Mouse (Mus musculus): ENCODE data around the gene Vmn1r1. TPM values are rescaled to one million over a fixed set of nuclear protein-coding genes. Genes with fewer than 3 reads are reported as not detected.

Vmn1r1 gene
- polyA plus RNA-seq, 1 experiment from 2014 or later = not detected

- H3K4me2 ChIP-seq = no peak overlapping the region
- H3K4me1 ChIP-seq = peaks cover 64% of the 10 kb centered on the region
- no peaks in the 10 kb centered on the region for H3K9me3 ChIP-seq
- H3K27ac ChIP-seq = no peak overlapping the region
- no peaks in the 10 kb centered on the region for H3K27me3 ChIP-seq
- no peak overlapping the region for H3K4me3 ChIP-seq
- no peaks in the 10 kb centered on the region for H3K36me3 ChIP-seq
- ATAC-seq (ENCODE audit: insufficient number of reproducible peaks, insufficient read depth, low FRiP score, low TSS enrichment, low read depth) = no peak
- H3K9ac ChIP-seq = no peak overlapping the region
- WGBS = 49% methylated on average over 15 of the region's 15 CpGs
Observed at GRCm38 (mm10) chr1:182110708-182111385, 53.4 kb downstream of the Vmn1r1 start.

- no peaks in the 10 kb centered on the region for H3K27me3 ChIP-seq
- WGBS = 52% methylated on average over 11 of the region's 11 CpGs
- H3K9me3 ChIP-seq = no peaks in the 10 kb centered on the region
- no peak overlapping the region for H3K4me3 ChIP-seq
- no peaks in the 10 kb centered on the region for H3K36me3 ChIP-seq
- no peak for ATAC-seq (ENCODE audit: insufficient number of reproducible peaks, insufficient read depth, low FRiP score, low TSS enrichment, low read depth)
- H3K27ac ChIP-seq = no peak overlapping the region
- H3K4me1 ChIP-seq = peaks cover 60% of the 10 kb centered on the region
- no peak overlapping the region for H3K9ac ChIP-seq
- H3K4me2 ChIP-seq = no peak overlapping the region
Observed at GRCm38 (mm10) chr1:182110185-182110584, 54.1 kb downstream of the Vmn1r1 start.

- WGBS = 72% methylated on average over 13 of the region's 13 CpGs
- no peak overlapping the region for H3K27ac ChIP-seq
- H3K4me2 ChIP-seq = no peak overlapping the region
- ATAC-seq (ENCODE audit: insufficient number of reproducible peaks, insufficient read depth, low FRiP score, low TSS enrichment, low read depth) = no peak
- H3K27me3 ChIP-seq = no peaks in the 10 kb centered on the region
- no peak overlapping the region for H3K4me3 ChIP-seq
- H3K9ac ChIP-seq = no peak overlapping the region
- peaks cover 49% of the 10 kb centered on the region for H3K4me1 ChIP-seq
- no peaks in the 10 kb centered on the region for H3K9me3 ChIP-seq
- no peaks in the 10 kb centered on the region for H3K36me3 ChIP-seq
Observed at GRCm38 (mm10) chr1:182108397-182109099, 55.7 kb downstream of the Vmn1r1 start.

GRCm38 (mm10) chr1:182107251-182107650, 57.0 kb downstream of the Vmn1r1 start:
- Histone ChIP-seq H3K4me2 (no peak overlapping the region), H3K4me3 (no peak overlapping the region), H3K9ac (no peak overlapping the region), H3K27ac (no peak overlapping the region), H3K4me1 (peaks cover 49% of the 10 kb centered on the region), H3K36me3 (no peaks in the 10 kb centered on the region), H3K9me3 (no peaks in the 10 kb centered on the region), H3K27me3 (no peaks in the 10 kb centered on the region)
- no peak for ATAC-seq (ENCODE audit: insufficient number of reproducible peaks, insufficient read depth, low FRiP score, low TSS enrichment, low read depth)
- WGBS = 79% methylated on average over 9 of the region's 9 CpGs

GRCm38 (mm10) chr1:182105023-182105422, 59.3 kb downstream of the Vmn1r1 start:
- no peaks in the 10 kb centered on the region for H3K36me3 ChIP-seq
- H3K9me3 ChIP-seq = no peaks in the 10 kb centered on the region
- 36% methylated on average over 3 of the region's 3 CpGs for WGBS
- H3K4me1 ChIP-seq = peaks cover 39% of the 10 kb centered on the region
- no peaks in the 10 kb centered on the region for H3K27me3 ChIP-seq
- no peak overlapping the region for H3K27ac ChIP-seq
- H3K4me2 ChIP-seq = no peak overlapping the region
- no peak for ATAC-seq (ENCODE audit: insufficient number of reproducible peaks, insufficient read depth, low FRiP score, low TSS enrichment, low read depth)
- no peak overlapping the region for H3K9ac ChIP-seq
- H3K4me3 ChIP-seq = no peak overlapping the region

Other genes with a start within 250 kb of the Vmn1r1 start
- 28.0 and 30.8 TPM in 2 replicates for gene Enah, start 144.5 kb downstream of the Vmn1r1 start, polyA plus RNA-seq (2015; fragmentation: Nextera tagmentation; extraction: Ambion mirVana)
- gene Srp9, start 39.7 kb downstream of the Vmn1r1 start, polyA plus RNA-seq (2015; fragmentation: Nextera tagmentation; extraction: Ambion mirVana) = 163 and 166 TPM in 2 replicates
- gene Degs1, start 118.3 kb upstream of the Vmn1r1 start, polyA plus RNA-seq (2015; fragmentation: Nextera tagmentation; extraction: Ambion mirVana) = 100 and 107 TPM in 2 replicates
- gene Fbxo28, start 177.1 kb upstream of the Vmn1r1 start, polyA plus RNA-seq (2015; fragmentation: Nextera tagmentation; extraction: Ambion mirVana) = 18.1 and 22.3 TPM in 2 replicates
- gene Trp53bp2, start 244.7 kb upstream of the Vmn1r1 start, polyA plus RNA-seq (2015; fragmentation: Nextera tagmentation; extraction: Ambion mirVana) = 25.2 and 26.5 TPM in 2 replicates